Mouse (Mus musculus): ENCODE data around the gene Clp1. TPM values are rescaled to one million over a fixed set of nuclear protein-coding genes. Genes with fewer than 3 reads are reported as not detected.

Gene Clp1
- polyA plus RNA-seq, 1 experiment from 2014 or later, result 12.8 TPM

- Histone ChIP-seq H3K36me3 (no peaks in the 10 kb centered on the region), H3K27ac (no peak overlapping the region), H3K9ac (no peak overlapping the region), H3K4me2 (no peak overlapping the region), H3K4me3 (no peak overlapping the region), H3K4me1 (replicated peaks) (no peaks in the 10 kb centered on the region), H3K9me3 (replicated peaks) (no peaks in the 10 kb centered on the region), H3K27me3 (no peaks in the 10 kb centered on the region)
- WGBS, result 73% methylated on average over 8 of the region's 8 CpGs
- no peak for ATAC-seq (replicated peaks; ENCODE audit: insufficient number of reproducible peaks, insufficient read depth, low FRiP score, low read depth)
These were observed 33.6 kb upstream of the Clp1 start for GRCm38 (mm10) chr2:84760777-84761176.

GRCm38 (mm10) chr2:84758542-84759127 lies 31.5 kb upstream of the Clp1 start:
- Histone ChIP-seq H3K9me3 (replicated peaks) (no peaks in the 10 kb centered on the region), H3K4me2 (no peak overlapping the region), H3K27ac (no peak overlapping the region), H3K4me1 (replicated peaks) (no peaks in the 10 kb centered on the region), H3K36me3 (no peaks in the 10 kb centered on the region), H3K9ac (no peak overlapping the region), H3K4me3 (no peak overlapping the region), H3K27me3 (no peaks in the 10 kb centered on the region)
- ATAC-seq (replicated peaks; ENCODE audit: insufficient number of reproducible peaks, insufficient read depth, low FRiP score, low read depth), result no peak
- under 1% methylated on average over 2 of the region's 2 CpGs for WGBS

GRCm38 (mm10) chr2:84757026-84757682 lies 30.0 kb upstream of the Clp1 start:
- Histone ChIP-seq H3K36me3 (no peaks in the 10 kb centered on the region), H3K27ac (no peak overlapping the region), H3K9ac (no peak overlapping the region), H3K4me2 (no peak overlapping the region), H3K4me1 (replicated peaks) (no peaks in the 10 kb centered on the region), H3K4me3 (no peak overlapping the region), H3K9me3 (replicated peaks) (no peaks in the 10 kb centered on the region), H3K27me3 (no peaks in the 10 kb centered on the region)
- 56% methylated on average over 7 of the region's 7 CpGs for WGBS
- ATAC-seq (replicated peaks; ENCODE audit: insufficient number of reproducible peaks, insufficient read depth, low FRiP score, low read depth), result no peak

DNA sequence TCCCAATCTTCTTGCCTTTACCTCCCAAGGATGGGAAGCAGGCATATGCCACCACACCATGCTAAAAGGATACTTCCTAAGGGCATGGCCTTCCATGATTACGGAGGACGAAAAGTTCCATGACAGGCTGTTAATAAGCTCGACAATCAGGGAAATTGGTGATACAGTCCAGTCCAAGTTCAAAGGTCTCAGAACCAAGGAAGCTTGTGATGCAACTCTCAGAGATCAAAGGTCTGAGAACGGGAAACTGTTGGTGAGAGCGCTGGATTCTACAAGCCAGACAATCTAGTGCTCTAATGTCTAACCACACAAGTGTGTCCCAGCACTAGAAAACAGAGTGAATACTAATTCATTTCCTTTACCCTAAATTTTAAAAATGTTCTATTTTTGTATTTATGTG lies 29.1 kb upstream of the Clp1 start:
- WGBS, result 70% methylated on average over 5 of the region's 5 CpGs
- no peak for ATAC-seq (replicated peaks; ENCODE audit: insufficient number of reproducible peaks, insufficient read depth, low FRiP score, low read depth)
- Histone ChIP-seq H3K4me2 (no peak overlapping the region), H3K27ac (no peak overlapping the region), H3K9ac (no peak overlapping the region), H3K4me3 (no peak overlapping the region), H3K4me1 (replicated peaks) (no peaks in the 10 kb centered on the region), H3K36me3 (no peaks in the 10 kb centered on the region), H3K9me3 (replicated peaks) (no peaks in the 10 kb centered on the region), H3K27me3 (no peaks in the 10 kb centered on the region)

GRCm38 (mm10) chr2:84750115-84750514 lies 23.0 kb upstream of the Clp1 start:
- H3K27me3 ChIP-seq, result no peaks in the 10 kb centered on the region
- H3K4me1 ChIP-seq (replicated peaks), result no peaks in the 10 kb centered on the region
- no peak overlapping the region for H3K4me2 ChIP-seq
- H3K27ac ChIP-seq, result no peak overlapping the region
- no peak overlapping the region for H3K9ac ChIP-seq
- H3K4me3 ChIP-seq, result no peak overlapping the region
- no peaks in the 10 kb centered on the region for H3K36me3 ChIP-seq
- H3K9me3 ChIP-seq (replicated peaks), result no peaks in the 10 kb centered on the region
- no peak for ATAC-seq (replicated peaks; ENCODE audit: insufficient number of reproducible peaks, insufficient read depth, low FRiP score, low read depth)
- 59% methylated on average over 6 of the region's 6 CpGs for WGBS

GRCm38 (mm10) chr2:84744126-84744525 lies 17.0 kb upstream of the Clp1 start:
- WGBS, result 2% methylated on average over 10 of the region's 10 CpGs
- no peaks in the 10 kb centered on the region for H3K36me3 ChIP-seq

DNA sequence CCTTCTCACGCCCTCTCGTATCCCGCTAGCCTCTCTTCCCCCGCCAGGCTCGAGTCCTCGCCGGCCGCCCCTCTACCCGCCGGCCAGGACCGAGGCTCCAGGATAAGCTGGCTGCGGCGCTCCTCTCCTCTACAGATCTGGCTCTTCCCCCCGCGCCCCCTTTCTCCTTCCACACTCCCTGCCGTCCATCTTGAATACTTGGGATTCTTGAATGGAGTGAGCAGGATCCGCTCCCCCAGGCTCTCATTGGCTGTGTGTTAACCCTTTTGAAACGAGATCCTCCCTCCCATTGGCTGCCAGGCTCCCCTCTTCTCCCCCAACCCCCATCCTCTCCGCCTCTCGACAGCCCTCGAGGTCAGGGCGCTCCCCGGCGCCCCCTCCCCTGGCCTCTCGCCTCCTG lies 16.4 kb upstream of the Clp1 start, which contains the start of gene Gm19426:
Gene Gm19426, minus strand, starts transcription at position 95 of the 400 bp plus-strand sequence.
- peaks cover 39% of the 10 kb centered on the region for H3K4me1 ChIP-seq (replicated peaks)
- WGBS, result under 1% methylated on average over 25 of the region's 25 CpGs
- ATAC-seq (replicated peaks; ENCODE audit: insufficient number of reproducible peaks, insufficient read depth, low FRiP score, low read depth), result peak; percentile 94
- H3K4me3 ChIP-seq, result peak within 1 kb of the TSS; percentile 95
- no peaks in the 10 kb centered on the region for H3K36me3 ChIP-seq
- H3K9me3 ChIP-seq (replicated peaks), result no peaks in the 10 kb centered on the region
- H3K4me2 ChIP-seq, result peak within 1 kb of the TSS; percentile 91
- peak within 1 kb of the TSS; percentile 100 for H3K27ac ChIP-seq
- peak within 1 kb of the TSS; percentile 99 for H3K9ac ChIP-seq
- H3K27me3 ChIP-seq, result no peaks in the 10 kb centered on the region

More at GRCm38 (mm10) chr2:84744126-84744525, 17.0 kb upstream of the Clp1 start:
- Histone ChIP-seq H3K4me1 (replicated peaks) (peaks cover 34% of the 10 kb centered on the region), H3K4me2 (peak overlapping the region; percentile 91), H3K27ac (peak overlapping the region; percentile 100), H3K9me3 (replicated peaks) (no peaks in the 10 kb centered on the region), H3K9ac (peak overlapping the region; percentile 99; the same call in 1 of the 2 replicates), H3K4me3 (peak overlapping the region; percentile 95), H3K27me3 (no peaks in the 10 kb centered on the region)
- ATAC-seq (replicated peaks; ENCODE audit: insufficient number of reproducible peaks, insufficient read depth, low FRiP score, low read depth), result peak; percentile 35

GRCm38 (mm10) chr2:84742451-84743283 lies 15.5 kb upstream of the Clp1 start:
- ATAC-seq (replicated peaks; ENCODE audit: insufficient number of reproducible peaks, insufficient read depth, low FRiP score, low read depth), result peak; percentile 27
- Histone ChIP-seq H3K9ac (peak overlapping the region; percentile 99), H3K9me3 (replicated peaks) (no peaks in the 10 kb centered on the region), H3K27ac (peak overlapping the region; percentile 100), H3K27me3 (no peaks in the 10 kb centered on the region), H3K4me2 (peak overlapping the region; percentile 91), H3K4me1 (replicated peaks) (peaks cover 48% of the 10 kb centered on the region), H3K36me3 (no peaks in the 10 kb centered on the region), H3K4me3 (peak overlapping the region; percentile 95)
- WGBS, result 0% methylated on average over 25 of the region's 26 CpGs

- Histone ChIP-seq H3K9me3 (replicated peaks) (no peaks in the 10 kb centered on the region), H3K27ac (peak overlapping the region; percentile 100), H3K4me3 (peak overlapping the region; percentile 95), H3K27me3 (no peaks in the 10 kb centered on the region), H3K36me3 (no peaks in the 10 kb centered on the region), H3K9ac (peak overlapping the region; percentile 99), H3K4me1 (replicated peaks) (peaks cover 55% of the 10 kb centered on the region), H3K4me2 (peak overlapping the region; percentile 91)
- WGBS, result 6% methylated on average over 5 of the region's 5 CpGs
- no peak for ATAC-seq (replicated peaks; ENCODE audit: insufficient number of reproducible peaks, insufficient read depth, low FRiP score, low read depth)
These were observed 14.8 kb upstream of the Clp1 start for GRCm38 (mm10) chr2:84741841-84742450.

- Histone ChIP-seq H3K4me3 (peak overlapping the region; percentile 18; the same call in 1 of the 2 replicates), H3K9me3 (replicated peaks) (no peaks in the 10 kb centered on the region), H3K4me2 (peak overlapping the region; percentile 91), H3K9ac (0 out of 2 replicates have a peak overlapping the region, but pooled peaks have one; percentile 8), H3K36me3 (no peaks in the 10 kb centered on the region), H3K27me3 (0 out of 2 replicates have a peak, but pooled peaks cover 7% of the 10 kb centered on the region), H3K27ac (peak overlapping the region; percentile 100), H3K4me1 (replicated peaks) (peaks cover 67% of the 10 kb centered on the region)
- ATAC-seq (replicated peaks; ENCODE audit: insufficient number of reproducible peaks, insufficient read depth, low FRiP score, low read depth), result no peak
- WGBS, result 71% methylated on average over 15 of the region's 15 CpGs
These were observed 13.6 kb upstream of the Clp1 start for GRCm38 (mm10) chr2:84740608-84741333.

All from heart, embryonic 15.5 days (tissue).